Mouse (Mus musculus): ENCODE data around the gene Mllt1. TPM values are rescaled to one million over a fixed set of nuclear protein-coding genes. Genes with fewer than 3 reads are reported as not detected.
A peak's percentile ranks its signal among the peaks of the same experiment; 100 is the strongest.

The Mllt1 gene
- polyA plus RNA-seq, 2 experiments, result 34.5 to 98.3 TPM

DNA sequence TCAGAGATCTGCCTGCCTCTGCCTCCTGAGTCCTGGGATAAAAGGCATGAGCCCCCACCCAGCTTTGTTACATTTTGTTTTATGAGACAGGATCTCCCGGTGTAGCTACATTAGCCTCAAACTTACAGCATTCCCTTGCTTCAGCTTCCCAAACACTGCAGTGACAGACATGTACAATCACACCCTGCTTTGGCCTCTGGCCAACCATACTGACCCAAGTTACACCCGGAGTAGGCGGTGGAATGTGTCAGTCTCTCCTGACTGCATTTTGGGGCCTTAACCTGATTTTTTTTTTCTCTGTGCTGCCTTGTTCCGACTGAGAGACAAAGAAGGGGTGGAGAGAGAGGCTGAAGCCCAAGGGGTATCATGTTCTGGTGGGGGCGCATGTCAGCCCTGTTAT, 50.9 kb downstream of the Mllt1 start:
- H3K4me2 ChIP-seq (replicated peaks; ENCODE audit: low read depth, low read length, severe bottlenecking), result no peak overlapping the region
- H3K9ac ChIP-seq (ENCODE audit: low read depth, low read length, severe bottlenecking), result no peak overlapping the region
- peak; percentile 21 for DNase-seq (ENCODE audit: low spot score)
- H3K4me3 ChIP-seq (replicated peaks; ENCODE audit: low read length), result no peak overlapping the region
- 0 out of 2 replicates have a peak, but pooled peaks cover 6% of the 10 kb centered on the region for H3K9me3 ChIP-seq (ENCODE audit: control insufficient read depth, low read length)
- 0 out of 2 replicates have a peak, but pooled peaks cover 5% of the 10 kb centered on the region for H3K36me3 ChIP-seq (ENCODE audit: control insufficient read depth, insufficient read depth, low read length)
- 74% methylated on average over 5 of the region's 5 CpGs for WGBS
- no peak overlapping the region for H3K27ac ChIP-seq (replicated peaks; ENCODE audit: low read depth, low read length)
- no peak for TF ChIP-seq POLR2A (IDR thresholded peaks at IDR 0.05; ENCODE audit: borderline replicate concordance, extremely low read depth, insufficient read depth, insufficient read length)
- no peak for ATAC-seq (ENCODE audit: low FRiP score, low read depth)
- H3K4me1 ChIP-seq (ENCODE audit: control insufficient read depth, insufficient read depth, low read length), result no peaks in the 10 kb centered on the region
- no peaks in the 10 kb centered on the region for H3K27me3 ChIP-seq (ENCODE audit: control insufficient read depth, insufficient read depth, low read length)

- no peak overlapping the region for H3K4me3 ChIP-seq (replicated peaks; ENCODE audit: low read length)
- H3K9ac ChIP-seq (ENCODE audit: low read depth, low read length, severe bottlenecking), result no peak overlapping the region
Measured at GRCm38 (mm10) chr17:56883612-56884011, 51.6 kb downstream of the Mllt1 start.

GRCm38 (mm10) chr17:56877426-56877825, 57.8 kb downstream of the Mllt1 start:
- ATAC-seq (ENCODE audit: low FRiP score, low read depth) (no peak), DNase-seq (ENCODE audit: low spot score) (no peak)
- WGBS, result 85% methylated on average over 19 of the region's 19 CpGs
- Histone ChIP-seq H3K4me2 (replicated peaks; ENCODE audit: low read depth, low read length, severe bottlenecking) (no peak overlapping the region), H3K27me3 (ENCODE audit: control insufficient read depth, insufficient read depth, low read length) (no peaks in the 10 kb centered on the region), H3K4me3 (replicated peaks; ENCODE audit: low read length) (no peak overlapping the region), H3K9ac (ENCODE audit: low read depth, low read length, severe bottlenecking) (no peak overlapping the region), H3K4me1 (ENCODE audit: control insufficient read depth, insufficient read depth, low read length) (no peaks in the 10 kb centered on the region), H3K27ac (replicated peaks; ENCODE audit: low read depth, low read length) (no peak overlapping the region), H3K36me3 (ENCODE audit: control insufficient read depth, insufficient read depth, low read length) (no peaks in the 10 kb centered on the region), H3K9me3 (ENCODE audit: control insufficient read depth, low read length) (no peaks in the 10 kb centered on the region)
- TF ChIP-seq POLR2A (IDR thresholded peaks at IDR 0.05; ENCODE audit: borderline replicate concordance, extremely low read depth, insufficient read depth, insufficient read length), result no peak

More at GRCm38 (mm10) chr17:56883612-56884011, 51.6 kb downstream of the Mllt1 start:
- Histone ChIP-seq H3K4me1 (ENCODE audit: control insufficient read depth, insufficient read depth, low read length) (no peaks in the 10 kb centered on the region), H3K4me2 (replicated peaks; ENCODE audit: low read depth, low read length, severe bottlenecking) (0 out of 2 replicates have a peak overlapping the region, but pooled peaks have one; percentile 3), H3K27me3 (ENCODE audit: control insufficient read depth, insufficient read depth, low read length) (no peaks in the 10 kb centered on the region), H3K9me3 (ENCODE audit: control insufficient read depth, low read length) (0 out of 2 replicates have a peak, but pooled peaks cover 6% of the 10 kb centered on the region), H3K36me3 (ENCODE audit: control insufficient read depth, insufficient read depth, low read length) (no peaks in the 10 kb centered on the region), H3K27ac (replicated peaks; ENCODE audit: low read depth, low read length) (no peak overlapping the region)
- ATAC-seq (ENCODE audit: low FRiP score, low read depth), result no peak
- no peak for TF ChIP-seq POLR2A (IDR thresholded peaks at IDR 0.05; ENCODE audit: borderline replicate concordance, extremely low read depth, insufficient read depth, insufficient read length)
- DNase-seq (ENCODE audit: low spot score), result no peak
- WGBS, result 55% methylated on average over 17 of the region's 17 CpGs

- Histone ChIP-seq H3K9ac (ENCODE audit: low read depth, low read length, severe bottlenecking) (no peak overlapping the region), H3K4me1 (ENCODE audit: control insufficient read depth, insufficient read depth, low read length) (no peaks in the 10 kb centered on the region), H3K9me3 (ENCODE audit: control insufficient read depth, low read length) (no peaks in the 10 kb centered on the region), H3K4me2 (replicated peaks; ENCODE audit: low read depth, low read length, severe bottlenecking) (no peak overlapping the region), H3K27ac (replicated peaks; ENCODE audit: low read depth, low read length) (no peak overlapping the region), H3K36me3 (ENCODE audit: control insufficient read depth, insufficient read depth, low read length) (no peaks in the 10 kb centered on the region), H3K4me3 (replicated peaks; ENCODE audit: low read length) (no peak overlapping the region), H3K27me3 (ENCODE audit: control insufficient read depth, insufficient read depth, low read length) (no peaks in the 10 kb centered on the region)
- ATAC-seq (ENCODE audit: low FRiP score, low read depth) (no peak), DNase-seq (ENCODE audit: low spot score) (no peak)
- 58% methylated on average over 8 of the region's 8 CpGs for WGBS
- TF ChIP-seq POLR2A (IDR thresholded peaks at IDR 0.05; ENCODE audit: borderline replicate concordance, extremely low read depth, insufficient read depth, insufficient read length), result no peak
Measured at GRCm38 (mm10) chr17:56876981-56877380, 58.2 kb downstream of the Mllt1 start.

DNA sequence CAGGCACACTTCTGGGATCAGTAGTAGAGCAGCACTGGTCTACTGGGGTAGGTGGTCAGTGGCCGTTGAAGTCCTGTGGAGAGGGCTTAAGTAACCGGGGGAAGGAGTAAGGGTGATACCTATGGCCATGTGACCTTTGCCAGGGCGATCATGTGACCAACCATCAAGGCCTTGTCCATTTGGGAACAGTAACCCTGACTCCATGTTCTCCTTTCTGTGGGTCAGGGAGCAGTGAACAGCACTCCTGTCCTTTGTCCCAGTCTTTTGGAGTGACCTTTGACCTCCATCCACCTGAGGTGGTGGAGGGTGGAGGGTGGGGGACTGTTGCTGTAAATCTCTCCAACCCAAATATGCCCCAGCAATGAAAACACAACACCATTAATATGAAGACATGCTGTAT, 58.8 kb downstream of the Mllt1 start:
- DNase-seq (ENCODE audit: low spot score) (no peak), ATAC-seq (ENCODE audit: low FRiP score, low read depth) (no peak)
- no peak for TF ChIP-seq POLR2A (IDR thresholded peaks at IDR 0.05; ENCODE audit: borderline replicate concordance, extremely low read depth, insufficient read depth, insufficient read length)
- 81% methylated on average over 3 of the region's 3 CpGs for WGBS
- no peaks in the 10 kb centered on the region for H3K9me3 ChIP-seq (ENCODE audit: control insufficient read depth, low read length)
- no peaks in the 10 kb centered on the region for H3K4me1 ChIP-seq (ENCODE audit: control insufficient read depth, insufficient read depth, low read length)
- H3K27ac ChIP-seq (replicated peaks; ENCODE audit: low read depth, low read length), result no peak overlapping the region
- H3K9ac ChIP-seq (ENCODE audit: low read depth, low read length, severe bottlenecking), result no peak overlapping the region
- H3K4me2 ChIP-seq (replicated peaks; ENCODE audit: low read depth, low read length, severe bottlenecking), result no peak overlapping the region
- H3K27me3 ChIP-seq (ENCODE audit: control insufficient read depth, insufficient read depth, low read length), result no peaks in the 10 kb centered on the region
- no peak overlapping the region for H3K4me3 ChIP-seq (replicated peaks; ENCODE audit: low read length)
- H3K36me3 ChIP-seq (ENCODE audit: control insufficient read depth, insufficient read depth, low read length), result no peaks in the 10 kb centered on the region
